ENCODE assay signal across 11 mouse cellular contexts in the genomic region with DNA sequence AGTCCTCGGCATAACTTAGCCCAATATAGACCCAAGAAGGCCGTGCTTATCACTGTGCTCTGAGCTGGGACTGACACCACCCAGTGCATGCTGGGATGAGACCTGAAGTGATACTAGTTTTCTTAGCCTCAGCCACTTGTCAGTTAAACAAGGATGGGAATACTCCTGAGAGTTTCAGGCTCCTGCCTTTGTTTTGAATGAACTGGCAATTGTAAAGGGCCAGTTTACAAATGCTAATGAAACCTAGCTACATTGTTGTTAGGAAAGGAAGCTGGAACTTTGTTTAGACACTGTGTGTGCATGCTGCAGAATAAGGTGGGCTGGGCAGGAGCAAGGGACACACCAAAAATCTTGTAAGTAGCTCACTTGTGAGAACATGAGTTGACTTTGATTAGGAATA. TPM values are rescaled to one million over a fixed set of nuclear protein-coding genes. Genes with fewer than 3 reads are reported as not detected.
DNase-seq lines count a peak whose midpoint lies in the region; ATAC-seq and TF ChIP-seq lines count a peak whose summit lies in the region.
"Had no signal": no experiment of that assay in that cellular context is flagged by ENCODE, and none has a peak within 500 bp of the region (broad histone marks: within the 10 kb centered on the region; RNA-seq: fewer than 3 reads in every experiment).

No protein-coding gene starts in this region.

- intact Hi-C loops in gastrocnemius, adult 2 months (cut with DNase I), result no loop called here

- no peaks in the 10 kb centered on the region for H3K36me3 ChIP-seq in midbrain, embryonic 11.5 days (ENCODE audit: control insufficient read depth, insufficient read depth, low read length)
- no peaks in the 10 kb centered on the region for H3K36me3 ChIP-seq in midbrain, embryonic 14.5 days (ENCODE audit: control insufficient read depth, insufficient read depth, low read length)
- H3K36me3 ChIP-seq in hindbrain, embryonic 15.5 days, result no peaks in the 10 kb centered on the region

- peak overlapping the region; percentile 99 for H3K27ac ChIP-seq in gastrocnemius, adult 2 months
- H3K27ac ChIP-seq in midbrain, embryonic 11.5 days (ENCODE audit: low read depth, low read length), result no peak overlapping the region
- no peak overlapping the region for H3K27ac ChIP-seq in midbrain, embryonic 14.5 days (replicated peaks; ENCODE audit: low read depth, low read length)
- no peak overlapping the region for H3K27ac ChIP-seq in hindbrain, embryonic 15.5 days (replicated peaks)
- H3K27ac ChIP-seq in olfactory bulb, adult 2 months (ENCODE audit: insufficient read depth, low read depth, low read length), result peak overlapping the region; percentile 98; the same call in 1 of the 2 replicates

- WGBS in midbrain, embryonic 11.5 days, result 45% methylated on average over 2 of the region's 2 CpGs
- 54% methylated on average over 2 of the region's 2 CpGs for WGBS in midbrain, embryonic 14.5 days
- WGBS in hindbrain, embryonic 15.5 days, result 43% methylated on average over 2 of the region's 2 CpGs
- WGBS in olfactory bulb, adult 2 months, result 56% methylated on average over 2 of the region's 2 CpGs

- TF ChIP-seq POLR2A in olfactory bulb, adult 2 months (IDR thresholded peaks at IDR 0.05; ENCODE audit: insufficient read depth, low read depth, low read length), result no peak

- H3K4me1 ChIP-seq in midbrain, embryonic 11.5 days (ENCODE audit: control insufficient read depth, insufficient read depth, low read length), result peaks cover 24% of the 10 kb centered on the region
- peaks cover 30% of the 10 kb centered on the region for H3K4me1 ChIP-seq in midbrain, embryonic 14.5 days (ENCODE audit: control insufficient read depth, insufficient read depth, low read length)
- peaks cover 45% of the 10 kb centered on the region for H3K4me1 ChIP-seq in hindbrain, embryonic 15.5 days (replicated peaks)
- peaks cover 37% of the 10 kb centered on the region for H3K4me1 ChIP-seq in olfactory bulb, adult 2 months (ENCODE audit: control insufficient read depth, insufficient read depth, low read length)

- H3K4me3 ChIP-seq in gastrocnemius, adult 2 months, result peak overlapping the region; percentile 78
- no peak overlapping the region for H3K4me3 ChIP-seq in midbrain, embryonic 11.5 days (ENCODE audit: low read depth, low read length)
- H3K4me3 ChIP-seq in midbrain, embryonic 14.5 days (replicated peaks; ENCODE audit: low read depth, low read length), result no peak overlapping the region
- no peak overlapping the region for H3K4me3 ChIP-seq in hindbrain, embryonic 15.5 days
- H3K4me3 ChIP-seq in olfactory bulb, adult 2 months (ENCODE audit: insufficient read depth, low read depth, low read length), result no peak overlapping the region

- H3K27me3 ChIP-seq in midbrain, embryonic 11.5 days (ENCODE audit: control insufficient read depth, insufficient read depth, low read length), result no peaks in the 10 kb centered on the region; the same call in 1 of the 2 replicates
- peaks cover 6% of the 10 kb centered on the region for H3K27me3 ChIP-seq in midbrain, embryonic 14.5 days (ENCODE audit: control insufficient read depth, insufficient read depth, low read length)
- H3K27me3 ChIP-seq in hindbrain, embryonic 15.5 days, result peaks cover 18% of the 10 kb centered on the region

- H3K4me2 ChIP-seq in midbrain, embryonic 11.5 days, result no peak overlapping the region
- no peak overlapping the region; the same call in 1 of the 2 replicates for H3K4me2 ChIP-seq in midbrain, embryonic 14.5 days (ENCODE audit: low read length)
- peak overlapping the region; percentile 97 for H3K4me2 ChIP-seq in hindbrain, embryonic 15.5 days

- H3K9ac ChIP-seq in midbrain, embryonic 11.5 days (ENCODE audit: low read length), result no peak overlapping the region
- no peak overlapping the region for H3K9ac ChIP-seq in midbrain, embryonic 14.5 days (replicated peaks; ENCODE audit: low read length)
- H3K9ac ChIP-seq in hindbrain, embryonic 15.5 days, result no peak overlapping the region

- no peaks in the 10 kb centered on the region for H3K9me3 ChIP-seq in midbrain, embryonic 11.5 days (ENCODE audit: control insufficient read depth, low read length)
- H3K9me3 ChIP-seq in midbrain, embryonic 14.5 days (ENCODE audit: control insufficient read depth, low read length), result no peaks in the 10 kb centered on the region
- H3K9me3 ChIP-seq in hindbrain, embryonic 15.5 days, result no peaks in the 10 kb centered on the region

- no peak for DNase-seq in gastrocnemius, adult 2 months
- no peak for DNase-seq in gastrocnemius, postnatal 4 days (ENCODE audit: low spot score in 2 of 2)
- DNase-seq in midbrain, embryonic 11.5 days (ENCODE audit: low spot score, missing footprints), result peak; percentile 87
- no peak for DNase-seq in midbrain, embryonic 14.5 days
- no peak for DNase-seq in adrenal gland, postnatal 4 days (ENCODE audit: low spot score in 2 of 2)
- DNase-seq: kidney, postnatal 14 days; lung, adult 2 months had no signal

- no peak for ATAC-seq in midbrain, embryonic 11.5 days (ENCODE audit: low FRiP score)
- no peak for ATAC-seq in midbrain, embryonic 14.5 days (ENCODE audit: low FRiP score, low TSS enrichment)
- no peak for ATAC-seq in hindbrain, embryonic 15.5 days (ENCODE audit: low FRiP score, low read depth)
- ATAC-seq in megakaryocyte-erythroid progenitor cell, adult 5-6 weeks (replicated peaks; ENCODE audit: low FRiP score, low TSS enrichment, poor library complexity, severe bottlenecking), result no peak

- TF ChIP-seq CTCF in gastrocnemius, adult 2 months (IDR thresholded peaks at IDR 0.05), result no peak
- no peak for TF ChIP-seq CTCF in olfactory bulb, adult 2 months (IDR thresholded peaks at IDR 0.05; ENCODE audit: insufficient read depth, low read depth, low read length)

RNA-seq across cellular contexts. Expression of gene Speg, which starts 5.9 kb away (rescaled TPM):
- 100 to 1,000 TPM; 268 to 311 TPM for total RNA-seq in gastrocnemius, adult 2 months (2021)
- total RNA-seq in gastrocnemius, postnatal 4 days (2021), result 100 to 1,000 TPM; 156 to 170 TPM
- 13.4 and 15.2 TPM in 2 replicates for polyA plus RNA-seq in midbrain, embryonic 11.5 days (2014; fragmentation: Nextera tagmentation; extraction: Ambion mirVana)
- 15.6 and 19.4 TPM in 2 replicates for polyA plus RNA-seq in midbrain, embryonic 14.5 days (2014; fragmentation: Nextera tagmentation; extraction: Ambion mirVana)
- 22.4 and 25.0 TPM in 2 replicates for polyA plus RNA-seq in hindbrain, embryonic 15.5 days (2015; fragmentation: Nextera tagmentation; extraction: Ambion mirVana)
- not detected in 2 replicates for polyA plus RNA-seq in olfactory bulb, adult 2 months (2012; ENCODE audit: insufficient read depth, insufficient read length, low replicate concordance, missing spikeins)
- total RNA-seq in adrenal gland, postnatal 4 days (2021), result 10 to 100 TPM; 32.4 to 33.7 TPM
- not detected in 2 replicates for total RNA-seq in megakaryocyte-erythroid progenitor cell, adult 5-6 weeks (2014; fragmentation: Nextera tagmentation)
- total RNA-seq in megakaryocyte-erythroid progenitor cell, adult 5-6 weeks (2017), result 0.19 TPM in 1 of 2 replicates, not detected in the other
- total RNA-seq: monocyte, adult 5-6 weeks had no signal

RNA-seq across cellular contexts. Expression of gene Des, which starts 20.8 kb away (rescaled TPM):
- 1,000 to 10,000 TPM; 2,035 to 2,198 TPM for total RNA-seq in gastrocnemius, adult 2 months (2021)
- 1,000 to 10,000 TPM; 1,760 to 1,859 TPM for total RNA-seq in gastrocnemius, postnatal 4 days (2021)
- 0.52 and 0.68 TPM in 2 replicates for polyA plus RNA-seq in midbrain, embryonic 11.5 days (2014; fragmentation: Nextera tagmentation; extraction: Ambion mirVana)
- polyA plus RNA-seq in midbrain, embryonic 14.5 days (2014; fragmentation: Nextera tagmentation; extraction: Ambion mirVana), result 0.32 and 1.4 TPM in 2 replicates
- polyA plus RNA-seq in hindbrain, embryonic 15.5 days (2015; fragmentation: Nextera tagmentation; extraction: Ambion mirVana), result 1.1 and 1.7 TPM in 2 replicates
- polyA plus RNA-seq in olfactory bulb, adult 2 months (2012; ENCODE audit: insufficient read depth, insufficient read length, low replicate concordance, missing spikeins), result not detected in 2 replicates
- 10 to 100 TPM; 40.5 to 78.8 TPM for total RNA-seq in adrenal gland, postnatal 4 days (2021)
- not detected in 2 replicates for total RNA-seq in megakaryocyte-erythroid progenitor cell, adult 5-6 weeks (2014; fragmentation: Nextera tagmentation)
- total RNA-seq in megakaryocyte-erythroid progenitor cell, adult 5-6 weeks (2017), result not detected in 2 replicates
- total RNA-seq: monocyte, adult 5-6 weeks had no signal

RNA-seq across cellular contexts. Expression of gene Gmppa, which starts 54.8 kb away (rescaled TPM):
- 10 to 100 TPM; 41.1 to 42.7 TPM for total RNA-seq in gastrocnemius, adult 2 months (2021)
- 10 to 100 TPM; 43.5 to 49.3 TPM for total RNA-seq in gastrocnemius, postnatal 4 days (2021)
- 56.1 and 56.4 TPM in 2 replicates for polyA plus RNA-seq in midbrain, embryonic 11.5 days (2014; fragmentation: Nextera tagmentation; extraction: Ambion mirVana)
- 75.7 and 75.9 TPM in 2 replicates for polyA plus RNA-seq in midbrain, embryonic 14.5 days (2014; fragmentation: Nextera tagmentation; extraction: Ambion mirVana)
- polyA plus RNA-seq in hindbrain, embryonic 15.5 days (2015; fragmentation: Nextera tagmentation; extraction: Ambion mirVana), result 73.8 and 79.0 TPM in 2 replicates
- not detected in 2 replicates for polyA plus RNA-seq in olfactory bulb, adult 2 months (2012; ENCODE audit: insufficient read depth, insufficient read length, low replicate concordance, missing spikeins)
- 10 to 100 TPM; 71.3 to 82.4 TPM for total RNA-seq in adrenal gland, postnatal 4 days (2021)
- 70.3 and 92.5 TPM in 2 replicates for total RNA-seq in megakaryocyte-erythroid progenitor cell, adult 5-6 weeks (2014; fragmentation: Nextera tagmentation)
- 35.0 and 52.6 TPM in 2 replicates for total RNA-seq in megakaryocyte-erythroid progenitor cell, adult 5-6 weeks (2017)

Comparison
In these comparisons a context has a peak if more than half of its experiments do, and no peak if none do; other contexts are left out.
1. H3K27ac ChIP-seq: peak in gastrocnemius, adult 2 months (single experiment) and olfactory bulb, adult 2 months (single experiment); none in midbrain, embryonic 11.5 days (single experiment), midbrain, embryonic 14.5 days (single experiment) and hindbrain, embryonic 15.5 days (single experiment).
2. RNA of gene Speg, which starts 5.9 kb away (total RNA-seq): 268 to 311 TPM in gastrocnemius, adult 2 months, 156 to 170 TPM in gastrocnemius, postnatal 4 days and 32.4 to 33.7 TPM in adrenal gland, postnatal 4 days; 0.19 TPM in megakaryocyte-erythroid progenitor cell, adult 5-6 weeks; every median in the first group is over 10 times any median in the second.
3. RNA of gene Des, which starts 20.8 kb away (total RNA-seq): 2,035 to 2,198 TPM in gastrocnemius, adult 2 months, 1,760 to 1,859 TPM in gastrocnemius, postnatal 4 days and 40.5 to 78.8 TPM in adrenal gland, postnatal 4 days; not detected in megakaryocyte-erythroid progenitor cell, adult 5-6 weeks; every median in the first group is over 10 times any median in the second.